Mouse (Mus musculus) myocyte (in vitro differentiated cells): Measurements from ENCODE around the gene Vmn1r81. TPM values are rescaled to one million over a fixed set of nuclear protein-coding genes. Genes with fewer than 3 reads are reported as not detected.

Experiments used
- H3K27me3 ChIP-seq: one replicate; pipeline ENCODE4 v1.6.1; 2011; ENCODE audit not compliant: control insufficient read depth, insufficient read depth, insufficient read length
- H3K36me3 ChIP-seq: one replicate; pipeline ENCODE4 v1.6.1; 2011; ENCODE audit not compliant: control insufficient read depth, insufficient read depth
- H3K4me2 ChIP-seq: one replicate; pipeline ENCODE4 v1.6.1; 2011; ENCODE audit warnings: low read depth, control low read depth
- H3K4me3 ChIP-seq: one replicate; pipeline ENCODE4 v1.5.1; 2011; ENCODE audit warnings: mild to moderate bottlenecking, control low read depth, moderate library complexity
- H3K79me2 ChIP-seq: one replicate; pipeline ENCODE4 v1.6.1; 2011; ENCODE audit not compliant: control insufficient read depth, insufficient read depth
- H3ac ChIP-seq: one replicate; pipeline ENCODE4 v1.6.1; 2011; ENCODE audit not compliant: control insufficient read depth, insufficient read length
- CEBPB ChIP-seq: IDR thresholded peaks from 2 replicates; pipeline ENCODE4 v1.6.1; 2011; ENCODE audit warnings: mild to moderate bottlenecking, moderate library complexity; ENCODE audit not compliant: poor library complexity, insufficient read depth, severe bottlenecking
- E2F4 ChIP-seq: IDR thresholded peaks from one replicate; pipeline ENCODE4 v1.6.1; 2011; ENCODE audit warnings: mild to moderate bottlenecking, control low read depth, moderate library complexity; ENCODE audit not compliant: insufficient read depth
- MAX ChIP-seq: IDR thresholded peaks from one replicate; pipeline ENCODE4 v1.6.1; 2011; ENCODE audit warnings: low read depth, mild to moderate bottlenecking, control low read depth
- MYOD1 ChIP-seq, 3 experiments: IDR thresholded peaks; one replicate each; pipeline ENCODE4 v1.6.1; 2011; ENCODE audit warnings: control low read depth in 2 of 3, low read depth in 2 of 3, mild to moderate bottlenecking in 2 of 3, moderate library complexity in 1 of 3; ENCODE audit not compliant: insufficient read length in 2 of 3, control insufficient read depth in 1 of 3
- MYOG ChIP-seq, 3 experiments: IDR thresholded peaks; one replicate each; pipeline ENCODE4 v1.6.1; 2011; ENCODE audit warnings: control low read depth in 2 of 3, low read depth in 2 of 3, mild to moderate bottlenecking in 2 of 3; ENCODE audit not compliant: insufficient read length in 2 of 3, control insufficient read depth in 1 of 3, insufficient read depth in 1 of 3
- POLR2A ChIP-seq: IDR thresholded peaks from one replicate; pipeline ENCODE4 v1.6.1; 2011; ENCODE audit warnings: low read depth, mild to moderate bottlenecking, control low read depth, moderate library complexity; ENCODE audit not compliant: insufficient read length
- POLR2AphosphoS2 ChIP-seq: IDR thresholded peaks from one replicate; pipeline ENCODE4 v1.6.1; 2011; ENCODE audit warnings: low read depth, control low read depth; ENCODE audit not compliant: insufficient read length
- REST ChIP-seq: IDR thresholded peaks from one replicate; pipeline ENCODE4 v1.6.1; 2011; ENCODE audit warnings: mild to moderate bottlenecking, control low read depth, moderate library complexity; ENCODE audit not compliant: insufficient read depth, insufficient read length
- SRF ChIP-seq: IDR thresholded peaks from one replicate; pipeline ENCODE4 v1.6.1; 2011; ENCODE audit warnings: low read depth; ENCODE audit not compliant: control insufficient read depth, insufficient read length
- TCF12 ChIP-seq: IDR thresholded peaks from one replicate; pipeline ENCODE4 v1.6.1; 2011; ENCODE audit warnings: mild to moderate bottlenecking, control low read depth; ENCODE audit not compliant: poor library complexity, insufficient read depth, severe bottlenecking
- TCF3 ChIP-seq: IDR thresholded peaks from one replicate; pipeline ENCODE4 v1.6.1; 2011; ENCODE audit warnings: low read depth, control low read depth; ENCODE audit not compliant: insufficient read length
- USF1 ChIP-seq: IDR thresholded peaks from one replicate; pipeline ENCODE4 v1.6.1; 2011; ENCODE audit warnings: low read depth, mild to moderate bottlenecking, control low read depth, moderate library complexity
- polyA plus RNA-seq: library from polyadenylated mRNA; unstranded; fragments of >200 nt; fragmentation: generic; extraction: Trizol; gene quantifications from one replicate; pipeline ENCODE4 v1.2.1, GENCODE M21; 2012; ENCODE audit warnings: missing spikeins

Vmn1r81 gene
- not detected for polyA plus RNA-seq

GRCm38 (mm10) chr7:12268169-12268568 lies at the start of gene Vmn1r81:
Vmn1r81 (minus strand) TSS chr7:12268269.
- TF ChIP-seq TCF3: no peak
- TF ChIP-seq POLR2AphosphoS2: no peak
- no peak for TF ChIP-seq MYOD1 (IDR thresholded peaks at IDR 0.05; ENCODE audit: control insufficient read depth in 1 of 3, insufficient read length in 2 of 3, low read depth in 2 of 3)
- no peak for TF ChIP-seq MAX
- H3ac ChIP-seq: no peak within 1 kb of the TSS
- no peaks in the 10 kb centered on the region for H3K79me2 ChIP-seq
- no peaks in the 10 kb centered on the region for H3K27me3 ChIP-seq
- no peak within 1 kb of the TSS for H3K4me2 ChIP-seq
- H3K4me3 ChIP-seq: no peak within 1 kb of the TSS
- no peaks in the 10 kb centered on the region for H3K36me3 ChIP-seq

GRCm38 (mm10) chr7:12300130-12300529 lies 32.1 kb upstream of the Vmn1r81 start, which contains the start of gene Vmn1r82:
Vmn1r82 (plus strand) TSS chr7:12300430.
- Histone ChIP-seq H3K4me3 (no peak within 1 kb of the TSS), H3K4me2 (no peak within 1 kb of the TSS), H3K27me3 (no peaks in the 10 kb centered on the region), H3ac (no peak within 1 kb of the TSS), H3K79me2 (no peaks in the 10 kb centered on the region), H3K36me3 (no peaks in the 10 kb centered on the region)
- TF ChIP-seq REST (no peak), TCF3 (no peak), CEBPB (no peak), MYOG (IDR thresholded peaks at IDR 0.05; ENCODE audit: control insufficient read depth in 1 of 3, insufficient read depth in 1 of 3, insufficient read length in 2 of 3, low read depth in 2 of 3) (no peak), SRF (no peak), USF1 (no peak), MYOD1 (IDR thresholded peaks at IDR 0.05; ENCODE audit: control insufficient read depth in 1 of 3, insufficient read length in 2 of 3, low read depth in 2 of 3) (no peak), MAX (no peak), POLR2AphosphoS2 (no peak), POLR2A (no peak), E2F4 (no peak), TCF12 (no peak)

- no peak overlapping the region for H3ac ChIP-seq
- H3K27me3 ChIP-seq: no peaks in the 10 kb centered on the region
- no peak overlapping the region for H3K4me3 ChIP-seq
- TF ChIP-seq MYOD1 (IDR thresholded peaks at IDR 0.05; ENCODE audit: control insufficient read depth in 1 of 3, insufficient read length in 2 of 3, low read depth in 2 of 3) (no peak), USF1 (no peak), POLR2A (no peak), SRF (no peak), TCF3 (no peak)
- H3K36me3 ChIP-seq: no peaks in the 10 kb centered on the region
- no peak overlapping the region for H3K4me2 ChIP-seq
- H3K79me2 ChIP-seq: no peaks in the 10 kb centered on the region
Measured at GRCm38 (mm10) chr7:12204141-12204540, 63.9 kb downstream of the Vmn1r81 start.

Other genes starting within 250 kb of the Vmn1r81 start
- not detected for gene Vmn1r77, start 231.5 kb downstream of the Vmn1r81 start, polyA plus RNA-seq
- gene Vmn1r78, start 118.0 kb downstream of the Vmn1r81 start, polyA plus RNA-seq: not detected
- gene Vmn1r79, start 97.0 kb downstream of the Vmn1r81 start, polyA plus RNA-seq: not detected
- not detected for gene Vmn1r80, start 79.0 kb downstream of the Vmn1r81 start, polyA plus RNA-seq
- gene Vmn1r82, start 32.2 kb upstream of the Vmn1r81 start, polyA plus RNA-seq: not detected
- not detected for gene Vmn1r83, start 61.2 kb upstream of the Vmn1r81 start, polyA plus RNA-seq
- not detected for gene Vmn1r84, start 101.0 kb upstream of the Vmn1r81 start, polyA plus RNA-seq
- gene Zfp551, start 154.5 kb upstream of the Vmn1r81 start, polyA plus RNA-seq: 0.48 TPM
- 1.5 TPM for gene Zfp606, start 210.0 kb upstream of the Vmn1r81 start, polyA plus RNA-seq
- gene 2900092C05Rik, start 244.2 kb upstream of the Vmn1r81 start, polyA plus RNA-seq: not detected